Mouse (Mus musculus): ENCODE results near the gene Rack1. TPM values are rescaled to one million over a fixed set of nuclear protein-coding genes. Genes with fewer than 3 reads are reported as not detected.
A peak's percentile ranks its signal among the peaks of the same experiment; 100 is the strongest.

Rack1 gene
- polyA plus RNA-seq, 1 experiment, result 2,204 TPM

- 41% methylated on average over 17 of the region's 17 CpGs for WGBS
- H3K4me1 ChIP-seq (ENCODE audit: control insufficient read depth, insufficient read depth, insufficient read length), result no peaks in the 10 kb centered on the region
- no peak for DNase-seq (ENCODE audit: low read depth in 1 of 2, low spot score in 2 of 2)
- H3K27ac ChIP-seq (ENCODE audit: insufficient read depth, low read length), result no peak overlapping the region
- no peak overlapping the region for H3K4me3 ChIP-seq (ENCODE audit: extremely low read depth, insufficient read depth, insufficient read length)
- no peaks in the 10 kb centered on the region for H3K27me3 ChIP-seq (ENCODE audit: control insufficient read depth, insufficient read depth, low read length)
- no peaks in the 10 kb centered on the region for H3K36me3 ChIP-seq (ENCODE audit: control insufficient read depth, insufficient read depth, low read length)
- no peak for TF ChIP-seq POLR2A (IDR thresholded peaks at IDR 0.05; ENCODE audit: low read depth, low read length)
- no peak for TF ChIP-seq CTCF (IDR thresholded peaks at IDR 0.05; ENCODE audit: extremely low read depth, insufficient read depth, insufficient read length, insufficient replicate concordance)
Measured at GRCm38 (mm10) chr11:48774443-48775298, 25.5 kb upstream of the Rack1 start.

- DNase-seq (ENCODE audit: low read depth in 1 of 2, low spot score in 2 of 2), result no peak
- Histone ChIP-seq H3K27ac (ENCODE audit: insufficient read depth, low read length) (no peak overlapping the region), H3K36me3 (ENCODE audit: control insufficient read depth, insufficient read depth, low read length) (no peaks in the 10 kb centered on the region), H3K4me3 (ENCODE audit: extremely low read depth, insufficient read depth, insufficient read length) (no peak overlapping the region), H3K4me1 (ENCODE audit: control insufficient read depth, insufficient read depth, insufficient read length) (no peaks in the 10 kb centered on the region), H3K27me3 (ENCODE audit: control insufficient read depth, insufficient read depth, low read length) (no peaks in the 10 kb centered on the region)
- TF ChIP-seq POLR2A (IDR thresholded peaks at IDR 0.05; ENCODE audit: low read depth, low read length) (no peak), CTCF (IDR thresholded peaks at IDR 0.05; ENCODE audit: extremely low read depth, insufficient read depth, insufficient read length, insufficient replicate concordance) (no peak)
- 8% methylated on average over 7 of the region's 7 CpGs for WGBS
Measured at GRCm38 (mm10) chr11:48775483-48775882, 24.6 kb upstream of the Rack1 start.

GRCm38 (mm10) chr11:48776664-48777063 lies 23.5 kb upstream of the Rack1 start:
- no peaks in the 10 kb centered on the region for H3K36me3 ChIP-seq (ENCODE audit: control insufficient read depth, insufficient read depth, low read length)
- no peak overlapping the region for H3K27ac ChIP-seq (ENCODE audit: insufficient read depth, low read length)
- DNase-seq (ENCODE audit: low read depth in 1 of 2, low spot score in 2 of 2), result no peak
- H3K4me1 ChIP-seq (ENCODE audit: control insufficient read depth, insufficient read depth, insufficient read length), result no peaks in the 10 kb centered on the region
- WGBS, result 39% methylated on average over 9 of the region's 9 CpGs
- H3K27me3 ChIP-seq (ENCODE audit: control insufficient read depth, insufficient read depth, low read length), result no peaks in the 10 kb centered on the region
- H3K4me3 ChIP-seq (ENCODE audit: extremely low read depth, insufficient read depth, insufficient read length), result no peak overlapping the region
- TF ChIP-seq POLR2A (IDR thresholded peaks at IDR 0.05; ENCODE audit: low read depth, low read length) (no peak), CTCF (IDR thresholded peaks at IDR 0.05; ENCODE audit: extremely low read depth, insufficient read depth, insufficient read length, insufficient replicate concordance) (peak; percentile 30; the same call in 1 of the 2 replicates)

DNA sequence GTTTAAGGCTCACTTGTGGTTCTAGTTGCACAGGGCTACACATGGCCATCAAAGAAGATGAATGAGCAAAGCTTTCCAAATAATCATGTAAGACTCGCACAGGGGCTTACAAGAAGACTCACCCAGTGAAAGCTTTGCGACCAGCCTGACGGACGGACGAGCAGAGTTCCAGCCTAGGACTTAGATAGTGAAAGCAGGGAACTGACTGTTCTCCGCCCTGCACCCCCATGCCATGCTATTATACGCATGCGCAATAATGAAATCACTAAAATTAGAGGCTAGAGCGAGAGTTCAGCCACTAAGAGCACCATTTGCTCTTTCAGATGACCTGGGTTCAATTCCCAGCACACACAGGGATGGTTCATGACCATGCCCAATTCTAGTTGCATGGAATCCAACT lies 22.8 kb upstream of the Rack1 start:
- Histone ChIP-seq H3K4me3 (ENCODE audit: extremely low read depth, insufficient read depth, insufficient read length) (no peak overlapping the region), H3K36me3 (ENCODE audit: control insufficient read depth, insufficient read depth, low read length) (no peaks in the 10 kb centered on the region), H3K27me3 (ENCODE audit: control insufficient read depth, insufficient read depth, low read length) (no peaks in the 10 kb centered on the region), H3K27ac (ENCODE audit: insufficient read depth, low read length) (no peak overlapping the region), H3K4me1 (ENCODE audit: control insufficient read depth, insufficient read depth, insufficient read length) (no peaks in the 10 kb centered on the region)
- DNase-seq (ENCODE audit: low read depth in 1 of 2, low spot score in 2 of 2), result no peak
- no peak for TF ChIP-seq POLR2A (IDR thresholded peaks at IDR 0.05; ENCODE audit: low read depth, low read length)
- no peak for TF ChIP-seq CTCF (IDR thresholded peaks at IDR 0.05; ENCODE audit: extremely low read depth, insufficient read depth, insufficient read length, insufficient replicate concordance)
- WGBS, result 92% methylated on average over 9 of the region's 9 CpGs

- Histone ChIP-seq H3K4me3 (ENCODE audit: extremely low read depth, insufficient read depth, insufficient read length) (no peak overlapping the region), H3K36me3 (ENCODE audit: control insufficient read depth, insufficient read depth, low read length) (no peaks in the 10 kb centered on the region), H3K4me1 (ENCODE audit: control insufficient read depth, insufficient read depth, insufficient read length) (no peaks in the 10 kb centered on the region), H3K27ac (ENCODE audit: insufficient read depth, low read length) (no peak overlapping the region), H3K27me3 (ENCODE audit: control insufficient read depth, insufficient read depth, low read length) (no peaks in the 10 kb centered on the region)
- DNase-seq (ENCODE audit: low read depth in 1 of 2, low spot score in 2 of 2), result peak; percentile 40 to 46
- 36% methylated on average over 7 of the region's 7 CpGs for WGBS
- TF ChIP-seq CTCF (IDR thresholded peaks at IDR 0.05; ENCODE audit: extremely low read depth, insufficient read depth, insufficient read length, insufficient replicate concordance) (peak; percentile 49; the same call in 1 of the 2 replicates), POLR2A (IDR thresholded peaks at IDR 0.05; ENCODE audit: low read depth, low read length) (no peak)
Measured at GRCm38 (mm10) chr11:48779450-48779849, 20.7 kb upstream of the Rack1 start.

DNA sequence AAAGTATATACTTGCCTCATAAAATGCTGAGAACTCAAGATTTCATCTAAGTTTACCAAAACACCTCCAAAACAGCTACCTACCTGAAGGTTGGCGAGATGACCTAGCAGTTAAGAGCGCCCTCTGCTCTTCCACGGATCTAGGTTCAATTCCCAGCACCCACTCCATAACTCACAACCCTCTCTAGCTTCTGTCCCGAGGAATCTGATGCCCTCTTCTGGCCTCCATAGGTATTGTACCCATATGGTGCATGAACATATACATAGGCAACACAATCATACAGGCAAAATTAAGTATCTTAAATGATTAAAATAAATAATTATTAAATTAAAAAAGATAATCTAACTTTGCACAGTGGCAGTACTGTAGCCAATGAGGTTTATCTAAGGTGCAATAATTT lies 17.9 kb upstream of the Rack1 start:
- DNase-seq (ENCODE audit: low read depth in 1 of 2, low spot score in 2 of 2), result no peak
- Histone ChIP-seq H3K27me3 (ENCODE audit: control insufficient read depth, insufficient read depth, low read length) (no peaks in the 10 kb centered on the region), H3K4me3 (ENCODE audit: extremely low read depth, insufficient read depth, insufficient read length) (no peak overlapping the region), H3K36me3 (ENCODE audit: control insufficient read depth, insufficient read depth, low read length) (no peaks in the 10 kb centered on the region), H3K4me1 (ENCODE audit: control insufficient read depth, insufficient read depth, insufficient read length) (no peaks in the 10 kb centered on the region), H3K27ac (ENCODE audit: insufficient read depth, low read length) (no peak overlapping the region)
- no peak for TF ChIP-seq CTCF (IDR thresholded peaks at IDR 0.05; ENCODE audit: extremely low read depth, insufficient read depth, insufficient read length, insufficient replicate concordance)
- WGBS, result 89% methylated on average over 4 of the region's 4 CpGs
